Mouse (Mus musculus): ENCODE measurements around the gene Thada.

The Thada gene

DNA sequence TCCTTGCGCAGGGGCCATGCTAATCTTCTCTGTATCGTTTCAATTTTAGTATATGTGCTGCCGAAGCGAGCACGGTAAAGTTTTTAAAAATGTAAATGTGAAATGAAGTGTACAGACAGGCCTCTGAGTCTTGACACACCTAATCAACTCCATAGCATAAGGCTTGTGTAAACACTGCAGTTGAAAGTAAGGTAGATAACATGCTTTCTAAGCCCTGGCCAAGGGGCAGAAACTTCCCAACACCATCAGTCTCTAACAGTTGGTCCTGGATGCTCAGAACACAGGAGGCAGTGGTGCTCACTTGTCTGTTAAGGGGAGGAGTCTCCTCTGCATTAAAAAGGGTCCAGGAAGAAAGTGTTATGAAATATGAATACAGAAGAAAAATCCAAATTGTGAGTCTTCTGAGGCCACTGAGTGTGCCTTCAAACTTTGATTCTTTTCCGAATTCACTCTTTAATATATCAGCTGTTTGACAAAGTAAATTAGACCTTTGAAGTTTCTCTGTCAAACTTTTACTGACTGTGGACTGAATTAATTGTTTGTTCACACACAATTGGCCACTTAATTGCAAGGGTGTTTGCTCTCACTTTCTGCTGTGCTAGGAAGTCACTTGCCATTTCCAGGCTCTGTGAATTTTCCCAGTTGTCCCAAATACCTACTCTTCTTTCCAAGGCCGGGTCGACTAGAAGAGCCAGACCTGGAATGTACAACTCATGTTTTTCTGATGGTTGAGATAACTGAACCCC, 178.2 kb downstream of the Thada start:
- no peak for DNase-seq (ENCODE audit: low spot score)

DNA sequence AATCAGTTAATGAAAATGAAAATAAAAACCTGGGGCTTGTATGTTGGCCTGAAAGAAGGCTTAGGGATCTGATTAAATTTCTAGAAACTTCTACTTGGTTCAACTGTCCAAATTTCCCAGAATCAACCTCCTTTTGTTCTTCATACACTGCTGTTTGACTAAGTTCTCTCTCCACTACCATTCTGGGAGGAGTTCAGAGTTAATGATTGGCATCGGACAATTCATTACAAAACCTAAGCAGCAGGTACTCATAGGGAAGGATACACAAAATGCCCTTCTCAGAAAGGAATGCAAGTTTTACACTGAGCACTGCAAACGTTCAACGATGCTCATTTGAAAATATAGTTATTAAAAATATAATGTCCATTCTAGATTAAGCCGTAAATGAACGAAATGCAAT, 179.5 kb downstream of the Thada start:
- no peak for DNase-seq (ENCODE audit: low spot score)

DNA sequence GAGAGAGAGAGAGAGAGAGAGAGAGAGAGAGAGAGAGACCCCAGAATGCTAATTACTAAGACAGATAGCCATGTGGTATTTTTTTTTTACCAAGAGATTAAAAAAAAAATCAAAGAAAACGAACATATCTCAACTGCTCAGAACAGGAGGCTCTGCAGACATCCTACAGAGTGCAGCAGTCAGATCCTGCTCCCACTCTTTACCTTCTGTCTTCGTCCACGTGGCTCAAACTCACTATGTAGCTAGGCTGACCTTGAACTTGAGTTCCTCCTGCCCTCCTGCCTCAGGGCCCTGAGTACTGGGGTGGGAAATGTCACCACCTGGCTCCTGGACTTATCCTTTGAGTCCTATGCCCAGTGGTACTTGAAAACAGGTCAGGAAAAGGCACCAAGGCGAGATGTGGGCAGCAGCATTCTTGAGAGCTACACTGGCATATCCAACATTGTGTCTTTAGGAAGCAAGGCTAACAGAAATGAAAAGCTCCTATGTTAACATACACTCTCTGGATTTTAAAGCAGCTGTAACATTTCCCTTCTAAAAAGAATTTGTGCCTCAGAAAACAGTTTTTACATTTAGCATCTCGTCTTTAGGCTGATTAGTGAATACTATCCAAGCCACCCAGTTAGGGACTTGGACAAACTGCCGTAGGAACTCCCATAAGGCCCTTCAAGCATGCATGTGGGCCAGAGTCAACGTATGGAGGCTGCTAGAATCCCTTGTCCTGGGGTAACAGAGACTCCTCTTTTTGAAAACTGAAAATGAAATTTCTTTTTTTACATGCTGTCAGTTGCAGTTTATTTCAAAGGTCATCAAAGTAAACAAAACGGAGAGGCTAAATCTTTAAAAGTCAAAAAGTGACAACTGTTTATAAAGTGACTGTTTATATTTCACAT, 183.4 kb downstream of the Thada start:
- no peak for DNase-seq (ENCODE audit: low spot score)

DNA sequence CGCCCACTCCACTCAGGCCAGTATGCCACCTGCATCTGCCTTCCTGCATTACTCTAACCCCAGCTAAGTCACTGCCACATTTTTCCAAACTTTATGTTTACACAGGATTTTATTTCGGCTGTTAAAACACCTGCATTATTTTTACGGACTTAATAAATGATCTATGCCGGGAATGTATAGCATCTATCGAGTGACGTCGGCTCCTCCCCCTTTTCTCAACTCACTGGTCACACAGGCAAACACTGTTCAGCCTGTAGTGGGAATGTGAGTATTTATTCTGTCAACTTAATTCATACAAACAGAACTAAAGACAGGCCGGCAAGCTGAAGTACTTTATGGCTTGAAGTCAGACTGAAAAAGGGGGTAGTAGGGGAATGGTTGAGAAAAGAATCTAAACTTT, 187.0 kb downstream of the Thada start:
- no peak for DNase-seq (ENCODE audit: low spot score)

DNA sequence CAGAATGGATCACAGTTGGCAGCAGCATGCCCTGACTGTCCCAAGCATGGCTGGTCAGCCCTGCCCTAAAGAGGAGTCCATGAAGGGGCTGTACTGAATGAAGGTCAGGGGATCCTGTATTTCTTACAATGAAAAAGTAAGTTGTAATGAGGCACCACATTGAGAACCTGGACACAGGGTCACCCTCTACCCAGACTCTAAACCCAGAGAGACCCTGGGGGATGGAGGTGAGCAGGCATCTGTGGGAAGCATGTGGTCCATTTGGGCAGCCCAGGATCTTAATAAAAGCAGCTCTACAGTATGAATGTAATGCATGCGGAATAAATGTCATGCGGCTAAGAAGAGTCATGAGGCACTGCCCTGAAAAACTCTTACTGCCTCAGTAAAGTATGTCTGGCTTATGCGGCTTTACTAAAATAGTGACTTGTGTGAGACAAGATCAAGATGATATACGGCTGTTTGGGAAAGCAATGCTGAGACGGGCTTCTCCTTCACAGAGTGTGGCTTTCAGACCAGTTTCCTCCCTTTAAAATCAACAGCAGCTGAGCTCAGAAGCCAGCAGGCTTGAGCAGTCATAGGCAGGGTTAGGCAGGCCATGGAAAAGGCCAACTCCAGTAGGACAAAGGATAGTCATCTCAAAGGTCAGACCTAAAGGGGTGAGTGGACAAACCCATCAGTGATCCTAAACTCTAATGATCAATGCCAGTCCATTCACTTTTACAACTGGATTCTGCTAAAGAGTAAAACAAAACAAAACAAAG, 187.6 kb downstream of the Thada start:
- DNase-seq (ENCODE audit: low spot score): no peak

DNA sequence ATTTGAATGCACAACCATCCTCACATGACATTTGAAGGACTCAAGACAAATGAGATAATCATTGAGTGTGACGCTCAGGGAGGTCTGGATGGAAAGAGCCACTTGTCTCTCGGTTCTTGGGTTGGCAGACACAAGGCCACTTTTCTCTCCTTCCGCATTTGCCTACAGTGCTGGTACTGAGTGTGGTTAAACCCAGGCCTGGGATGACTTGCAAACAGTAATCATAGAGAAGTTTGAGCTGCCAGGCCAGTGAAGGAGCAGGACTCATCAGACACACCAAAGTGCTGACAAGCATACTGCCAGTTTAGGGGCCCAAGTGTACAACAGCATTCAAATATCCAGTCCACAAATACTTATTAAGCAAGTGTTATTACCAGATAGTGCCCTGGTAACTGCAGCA, 191.0 kb downstream of the Thada start:
- no peak for DNase-seq (ENCODE audit: low spot score)

DNA sequence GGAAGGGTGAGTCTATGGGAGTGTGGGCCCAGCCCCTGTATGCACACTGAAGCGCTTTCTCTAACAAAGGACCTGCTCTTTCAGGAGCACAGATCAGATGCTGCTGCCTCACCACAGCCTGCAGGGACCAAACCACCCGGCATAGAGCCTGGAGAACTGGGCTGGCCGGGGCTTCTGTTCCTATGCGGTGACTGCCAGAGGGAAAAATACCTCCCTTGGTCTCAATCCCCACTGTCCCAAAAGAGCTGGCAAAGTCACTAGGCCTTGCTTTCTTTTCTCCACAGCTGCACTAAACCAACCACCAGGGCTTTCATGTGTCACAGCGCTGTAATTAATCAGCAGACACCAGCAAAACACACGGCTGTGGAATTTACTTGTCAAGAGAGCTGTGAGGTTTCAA, 191.8 kb downstream of the Thada start:
- no peak for DNase-seq (ENCODE audit: low spot score)

DNA sequence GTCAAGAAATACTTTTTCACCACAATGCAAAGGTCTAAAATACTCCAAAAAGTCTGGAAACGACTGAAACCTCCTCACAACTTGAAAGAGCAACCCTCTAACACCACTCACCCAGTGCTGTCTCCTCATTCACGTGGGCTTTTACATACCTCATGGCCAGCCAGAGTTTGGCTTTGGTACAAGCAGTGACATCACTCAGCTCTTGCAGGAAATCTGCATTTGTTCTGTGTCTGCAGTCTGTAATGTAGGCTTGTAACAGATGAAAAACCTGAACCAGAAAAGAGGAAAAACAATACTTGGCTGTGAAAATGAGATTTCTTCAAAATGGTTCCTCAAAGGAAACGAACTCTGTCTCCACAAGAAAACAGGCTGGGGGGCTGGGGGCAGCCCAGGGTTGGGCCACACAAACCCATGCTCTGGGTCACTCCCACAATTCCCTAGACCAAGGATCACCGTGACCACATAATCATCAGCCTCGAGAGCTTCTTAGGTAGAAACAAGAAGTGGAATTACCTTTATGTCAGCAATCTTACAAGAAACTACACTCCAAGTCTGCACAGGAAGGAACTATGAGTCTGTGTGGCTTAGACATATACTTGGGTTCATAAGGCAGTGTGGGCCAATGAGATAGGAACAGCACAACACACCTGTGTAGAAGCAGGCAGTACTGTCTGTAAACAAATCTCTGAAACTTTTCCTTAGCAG, 193.3 kb downstream of the Thada start:
- no peak for DNase-seq (ENCODE audit: low spot score)

DNA sequence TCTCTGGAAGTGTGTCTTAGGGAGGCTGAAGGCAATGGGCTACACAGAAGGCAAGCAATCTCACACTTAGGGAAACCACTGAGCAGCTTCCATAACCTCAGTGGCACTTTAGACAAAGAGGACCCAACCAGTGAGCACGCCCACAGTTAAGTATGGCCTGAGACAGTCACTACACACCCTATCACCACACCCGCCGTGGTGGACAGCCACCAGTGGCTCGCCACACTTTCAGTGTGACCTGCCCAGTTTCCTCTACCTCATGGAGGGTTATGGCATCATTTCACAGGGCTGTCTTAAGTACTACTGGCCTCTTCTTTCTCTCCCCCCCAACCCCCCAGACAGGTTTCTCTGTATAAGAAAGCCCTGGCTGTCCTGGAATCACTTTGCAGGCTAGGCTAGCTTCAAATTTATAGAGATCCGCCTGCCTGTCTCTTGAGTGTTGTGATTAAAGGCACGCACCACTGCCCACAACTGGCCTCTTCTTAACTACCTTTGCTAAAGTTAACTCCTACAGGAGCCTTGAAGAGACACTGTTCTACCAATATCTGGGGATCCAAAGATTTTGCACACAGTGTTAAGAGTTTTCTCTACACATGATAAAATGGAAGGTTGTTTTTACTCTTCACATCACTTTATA, 194.3 kb downstream of the Thada start:
- no peak for DNase-seq (ENCODE audit: low spot score)

DNA sequence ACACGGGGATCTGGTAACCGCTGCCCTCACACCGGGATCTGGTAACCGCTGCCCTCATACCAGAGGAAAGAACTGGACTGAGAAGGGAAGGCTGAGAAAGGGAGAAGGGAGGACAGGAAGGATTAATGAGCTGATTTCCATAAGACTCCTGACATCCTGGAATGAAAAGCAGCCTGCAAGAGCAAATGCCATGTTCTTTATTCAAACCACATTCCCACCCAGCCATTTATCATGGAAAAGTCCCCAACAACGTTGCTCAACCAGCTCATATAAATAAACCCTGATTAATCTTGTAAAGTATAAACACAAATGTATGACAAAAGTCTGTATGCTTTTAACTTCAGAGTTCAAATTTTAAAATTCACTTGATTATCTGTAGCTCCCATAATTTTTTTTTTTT, 196.3 kb downstream of the Thada start:
- no peak for DNase-seq (ENCODE audit: low spot score)

DNA sequence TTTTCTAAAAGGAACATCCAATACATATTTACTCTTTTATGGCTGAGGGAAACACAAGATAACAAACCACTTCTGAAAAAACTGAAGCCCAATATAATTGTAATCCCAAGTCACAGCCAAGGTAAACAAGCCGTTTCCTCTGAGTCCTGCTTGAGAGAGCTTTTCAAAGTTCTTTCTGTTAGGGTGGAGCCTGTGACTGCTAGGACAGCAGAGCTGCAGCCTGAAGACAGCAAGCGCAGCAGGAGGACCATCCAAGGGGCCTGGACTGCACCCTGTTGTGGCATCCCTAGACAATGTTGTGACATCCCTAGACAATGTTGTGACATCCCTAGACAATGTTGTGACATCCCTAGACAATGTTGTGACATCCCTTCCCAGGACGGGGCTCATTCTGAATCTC, 197.6 kb downstream of the Thada start:
- no peak for DNase-seq (ENCODE audit: low spot score)

DNA sequence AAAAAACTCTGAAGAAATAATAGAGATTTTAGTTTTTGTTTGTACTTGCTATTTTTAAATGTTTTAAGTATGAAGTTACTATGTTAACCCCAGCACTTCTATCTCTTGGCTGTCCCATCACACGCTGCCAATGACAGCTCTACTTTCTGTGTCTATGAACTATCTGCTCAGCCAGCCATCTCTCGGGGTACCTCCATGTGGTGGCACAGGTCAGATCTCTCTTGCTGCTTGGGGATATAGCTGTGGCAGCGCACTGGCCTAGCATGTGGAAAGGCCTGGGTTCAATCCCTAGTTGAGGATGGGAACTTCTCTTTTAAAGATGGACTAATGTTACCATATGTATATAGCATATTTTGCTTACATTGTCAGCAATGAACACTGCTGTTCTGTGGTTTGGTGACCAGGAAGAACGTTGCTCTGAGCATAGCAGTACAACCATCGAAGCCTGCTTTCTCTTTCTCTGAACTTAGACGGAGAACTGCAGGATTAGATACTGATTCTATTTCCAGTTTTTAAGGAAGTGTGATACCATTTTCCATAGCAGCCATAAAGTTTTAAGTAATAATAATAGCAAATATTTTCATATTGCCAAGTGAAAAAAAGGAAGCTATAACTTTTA, 198.4 kb downstream of the Thada start:
- no peak for DNase-seq (ENCODE audit: low spot score)

DNA sequence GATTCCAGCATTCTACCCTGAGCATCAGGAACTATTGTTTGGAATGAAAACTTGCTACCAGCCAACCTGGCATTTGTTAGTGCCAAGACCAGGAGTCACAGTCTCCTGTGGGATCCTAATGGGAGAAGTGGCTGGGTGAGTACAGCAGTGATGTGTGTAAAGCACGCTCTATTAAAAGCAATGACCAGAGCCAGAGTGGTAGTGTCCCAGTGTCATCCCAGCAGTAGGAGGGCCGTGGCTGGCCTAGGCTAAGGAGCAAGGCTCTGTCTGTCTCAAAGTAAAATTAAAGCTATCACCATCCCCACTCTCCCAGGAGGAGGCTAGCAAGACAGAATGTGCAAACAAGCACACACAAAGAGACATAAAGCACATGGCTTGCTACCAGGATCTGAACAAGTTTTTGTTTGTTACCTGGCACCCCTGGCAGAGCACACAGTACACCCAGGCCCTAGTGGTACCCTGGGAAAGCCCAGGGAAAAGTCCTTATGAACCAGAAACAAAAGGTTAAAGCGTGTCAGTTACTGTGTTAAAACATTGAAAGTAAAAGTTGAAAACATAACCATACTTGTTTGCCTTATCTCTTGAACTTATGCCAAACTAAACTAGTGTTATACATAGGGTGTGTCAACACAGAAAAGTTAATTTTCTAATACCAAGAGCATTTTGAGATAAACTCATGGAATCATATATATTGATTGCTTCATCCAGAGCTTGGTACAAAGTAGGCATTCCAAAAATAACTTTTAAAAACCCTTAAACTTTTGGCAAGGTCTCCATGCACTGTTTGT, 199.7 kb downstream of the Thada start:
- DNase-seq (ENCODE audit: low spot score): no peak

DNA sequence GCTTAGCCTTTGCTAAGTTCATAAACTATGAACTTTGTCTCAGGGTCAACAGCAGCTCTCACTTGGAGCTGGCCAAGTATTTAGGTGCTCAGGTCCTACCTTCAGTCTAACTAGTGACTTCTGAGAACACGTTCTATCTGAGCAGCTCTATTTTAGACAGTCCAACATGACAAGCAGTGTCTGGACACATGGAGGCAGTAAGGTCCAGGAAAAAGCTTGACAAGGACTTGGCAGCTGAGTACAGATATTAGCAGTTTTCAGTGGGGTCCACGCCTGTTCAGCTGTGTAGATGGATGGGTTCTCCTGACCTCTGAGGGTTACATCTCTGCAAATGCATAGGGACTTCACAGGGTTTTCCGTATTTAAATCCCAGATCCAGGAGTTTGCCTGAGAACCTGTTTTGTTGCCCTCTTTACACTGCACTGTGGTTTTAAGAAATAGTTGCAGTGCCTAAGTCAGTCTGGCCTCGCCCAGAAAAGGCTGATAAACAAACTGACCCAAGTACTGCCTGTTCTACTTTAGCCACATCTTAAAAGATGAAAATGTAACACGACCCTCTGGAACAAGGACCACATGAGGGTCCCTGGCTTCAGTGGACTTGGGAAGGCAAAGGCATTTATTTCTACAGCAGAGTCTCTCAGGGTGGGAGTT, 200.4 kb downstream of the Thada start:
- no peak for DNase-seq (ENCODE audit: low spot score)

DNA sequence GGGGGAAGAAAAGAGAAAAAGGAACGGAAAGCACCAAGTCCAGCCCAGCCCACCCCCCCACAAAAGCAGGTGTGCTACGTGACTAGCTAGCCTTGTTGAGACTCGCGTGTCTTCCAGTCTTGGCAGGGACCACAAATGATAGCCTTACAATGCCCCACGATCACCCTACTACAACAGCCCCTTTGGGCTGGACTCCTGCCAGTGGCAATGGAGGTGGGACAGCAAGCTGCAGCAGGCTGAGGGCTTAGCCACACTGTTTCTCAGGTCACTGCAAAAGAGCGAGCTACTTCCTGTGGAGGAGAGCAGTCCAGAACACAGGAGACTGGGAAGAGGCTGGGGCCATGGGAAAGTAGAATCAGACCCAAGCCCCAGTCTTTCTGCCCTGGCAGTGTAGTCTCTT, 201.7 kb downstream of the Thada start:
- DNase-seq (ENCODE audit: low spot score): no peak

DNA sequence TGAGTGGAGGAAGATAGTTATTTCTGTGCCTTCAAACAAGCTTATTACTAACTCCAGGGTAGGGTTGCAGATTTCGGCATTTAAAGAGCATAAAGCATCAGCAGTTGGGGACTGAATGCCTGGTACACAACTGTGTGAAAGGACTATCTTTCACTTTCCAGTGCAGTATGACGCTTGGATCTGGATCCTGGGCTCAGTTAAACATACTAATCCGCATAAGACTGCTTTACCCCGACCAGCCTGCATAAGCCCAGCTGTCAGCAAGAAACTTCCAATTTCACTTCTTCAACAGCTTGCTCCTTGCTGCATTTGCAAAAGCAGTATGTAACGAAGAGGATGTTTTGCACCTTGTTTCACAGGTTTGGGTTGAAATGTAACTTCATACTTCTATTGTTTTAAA, 202.4 kb downstream of the Thada start:
- no peak for DNase-seq (ENCODE audit: low spot score)

DNA sequence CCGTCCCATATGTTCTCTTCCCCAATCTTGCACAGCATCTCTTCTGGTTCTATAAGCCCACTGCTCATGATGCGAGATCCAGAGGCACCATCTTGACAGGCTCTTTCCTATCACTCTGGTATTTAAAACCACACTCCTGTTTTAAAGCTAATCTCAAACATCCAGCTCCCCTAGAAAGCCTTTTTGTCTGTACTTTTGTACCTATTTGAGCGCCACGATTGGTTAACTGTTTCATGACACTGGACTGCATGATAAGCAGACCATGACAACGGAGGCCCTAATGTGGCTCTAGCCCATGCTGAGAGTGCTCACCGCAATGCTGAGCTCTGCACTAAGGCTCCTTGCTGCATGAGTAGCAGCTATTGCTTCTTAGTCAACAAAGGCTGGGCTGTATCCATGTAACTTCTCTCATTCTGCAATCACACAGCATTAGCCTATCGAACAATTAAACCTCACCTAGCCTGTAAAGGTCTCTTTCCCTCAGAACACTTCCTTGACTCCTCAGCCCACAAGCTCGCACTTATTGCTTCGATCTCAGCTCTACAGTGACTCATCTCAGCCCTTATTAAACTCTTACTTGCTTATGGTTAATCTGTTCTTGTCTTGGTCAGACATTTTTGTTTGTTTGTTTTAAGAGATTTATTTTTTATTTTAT, 203.6 kb downstream of the Thada start:
- no peak for DNase-seq (ENCODE audit: low spot score)

DNA sequence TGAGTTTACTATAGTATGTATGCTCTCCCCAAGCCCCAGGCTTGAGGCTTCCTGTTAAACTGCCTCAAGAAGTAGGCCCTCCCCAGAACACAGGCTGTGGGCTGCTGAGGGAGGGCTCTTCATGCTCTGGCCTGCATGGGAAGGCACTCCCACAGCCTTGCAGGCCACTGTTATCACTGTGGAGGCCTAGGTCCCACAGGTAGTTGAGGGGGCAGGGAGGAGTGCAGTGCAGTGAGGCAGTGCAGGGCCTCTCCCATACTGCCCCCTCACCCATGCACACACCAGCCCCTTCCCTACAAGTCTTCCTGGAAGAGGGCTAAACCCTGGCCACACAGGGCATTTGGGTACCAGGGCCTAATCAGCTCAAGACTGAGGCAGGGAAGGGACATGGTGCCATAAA, 205.0 kb downstream of the Thada start:
- no peak for DNase-seq (ENCODE audit: low spot score)

DNA sequence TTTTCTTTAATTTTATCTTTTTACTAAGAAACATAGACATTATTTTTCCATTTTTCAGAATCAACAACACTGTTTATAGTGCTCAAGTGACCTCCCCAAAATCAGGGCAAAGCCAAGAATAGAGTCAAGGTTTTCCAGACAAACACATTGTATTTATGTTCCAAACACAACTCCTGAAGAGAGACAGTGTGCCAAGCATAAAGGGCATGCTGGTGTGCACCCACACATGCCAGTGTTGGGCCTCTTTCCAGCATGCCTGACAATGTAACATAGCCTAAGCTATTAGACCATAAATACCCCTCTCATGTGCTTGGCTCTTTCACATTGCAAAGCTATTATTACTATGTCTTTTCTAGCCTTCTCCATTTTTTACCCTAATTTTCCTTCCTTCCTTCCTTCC, 205.8 kb downstream of the Thada start:
- DNase-seq (ENCODE audit: low spot score): no peak
